Mouse (Mus musculus): ENCODE results near the gene Slco4c1. TPM values are rescaled to one million over a fixed set of nuclear protein-coding genes. Genes with fewer than 3 reads are reported as not detected.

Slco4c1 gene
- not detected for total RNA-seq (2022)

GRCm38 (mm10) chr1:96871528-96872360, at the start of gene Slco4c1:
Slco4c1 (minus strand) TSS chr1:96872171.
- no peak for DNase-seq (ENCODE audit: low spot score)

GRCm38 (mm10) chr1:96917333-96917732, 45.4 kb upstream of the Slco4c1 start:
- no peak for DNase-seq (ENCODE audit: low spot score)

GRCm38 (mm10) chr1:96883788-96884187, 11.8 kb upstream of the Slco4c1 start:
- no peak for DNase-seq (ENCODE audit: low spot score)

- no peak for DNase-seq (ENCODE audit: low spot score)
Observed at GRCm38 (mm10) chr1:96878572-96878971, 6.6 kb upstream of the Slco4c1 start.

- no peak for DNase-seq (ENCODE audit: low spot score)
Observed at GRCm38 (mm10) chr1:96876076-96876475, 4.1 kb upstream of the Slco4c1 start.

GRCm38 (mm10) chr1:96874636-96875035, 2.7 kb upstream of the Slco4c1 start:
- no peak for DNase-seq (ENCODE audit: low spot score)

- no peak for DNase-seq (ENCODE audit: low spot score)
Observed at GRCm38 (mm10) chr1:96872361-96872693, 356 bp upstream of the Slco4c1 start.

- DNase-seq (ENCODE audit: low spot score), result no peak
Observed at GRCm38 (mm10) chr1:96870764-96871307, 1.1 kb downstream of the Slco4c1 start.

GRCm38 (mm10) chr1:96868722-96869121, 3.2 kb downstream of the Slco4c1 start:
- no peak for DNase-seq (ENCODE audit: low spot score)

GRCm38 (mm10) chr1:96866002-96866401, 6.0 kb downstream of the Slco4c1 start:
- no peak for DNase-seq (ENCODE audit: low spot score)

- no peak for DNase-seq (ENCODE audit: low spot score)
Observed at GRCm38 (mm10) chr1:96864120-96864519, 7.9 kb downstream of the Slco4c1 start.

- DNase-seq (ENCODE audit: low spot score), result no peak
Observed at GRCm38 (mm10) chr1:96859995-96860684, 11.8 kb downstream of the Slco4c1 start.

GRCm38 (mm10) chr1:96853541-96853940, 18.4 kb downstream of the Slco4c1 start:
- DNase-seq (ENCODE audit: low spot score), result no peak

- DNase-seq (ENCODE audit: low spot score), result no peak
Observed at GRCm38 (mm10) chr1:96849101-96849500, 22.9 kb downstream of the Slco4c1 start.

- DNase-seq (ENCODE audit: low spot score), result no peak
Observed at GRCm38 (mm10) chr1:96848606-96849005, 23.4 kb downstream of the Slco4c1 start.

GRCm38 (mm10) chr1:96846727-96847126, 25.2 kb downstream of the Slco4c1 start:
- no peak for DNase-seq (ENCODE audit: low spot score)

- no peak for DNase-seq (ENCODE audit: low spot score)
Observed at GRCm38 (mm10) chr1:96805287-96805727, 66.7 kb downstream of the Slco4c1 start.

- no peak for DNase-seq (ENCODE audit: low spot score)
Observed at GRCm38 (mm10) chr1:96801595-96801994, 70.4 kb downstream of the Slco4c1 start.

- no peak for DNase-seq (ENCODE audit: low spot score)
Observed at GRCm38 (mm10) chr1:96794690-96795089, 77.3 kb downstream of the Slco4c1 start.

GRCm38 (mm10) chr1:96794290-96794689, 77.7 kb downstream of the Slco4c1 start:
- no peak for DNase-seq (ENCODE audit: low spot score)

GRCm38 (mm10) chr1:96789268-96789667, 82.7 kb downstream of the Slco4c1 start:
- DNase-seq (ENCODE audit: low spot score), result no peak

- DNase-seq (ENCODE audit: low spot score), result no peak
Observed at GRCm38 (mm10) chr1:96774174-96774573, 97.8 kb downstream of the Slco4c1 start.

GRCm38 (mm10) chr1:96773712-96774111, 98.3 kb downstream of the Slco4c1 start:
- no peak for DNase-seq (ENCODE audit: low spot score)
